Mouse (Mus musculus): ENCODE measurements around the gene Glb1l.

Glb1l gene

DNA sequence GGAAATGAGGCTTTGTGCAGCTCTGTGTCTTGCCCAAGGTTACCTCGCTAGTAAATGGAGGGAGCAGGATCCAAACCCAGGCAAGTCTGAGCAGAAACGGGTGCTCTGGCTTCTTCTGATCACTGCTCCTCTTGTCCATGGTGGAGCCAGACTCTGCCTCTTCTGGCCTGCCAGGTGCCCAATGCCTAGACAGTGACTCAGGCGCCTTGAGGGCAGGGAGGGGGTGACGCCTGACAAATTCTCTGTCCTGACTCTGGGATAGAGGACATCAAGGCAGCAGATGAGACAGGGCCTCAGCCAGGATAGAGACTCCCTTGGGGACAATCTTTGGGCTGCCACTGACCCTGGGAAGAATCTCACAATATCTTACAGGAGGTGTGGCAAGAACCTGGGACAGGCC is 20.6 kb upstream of the Glb1l start:
- DNase-seq (ENCODE audit: inconsistent ontology term) = peak; percentile 42

DNA sequence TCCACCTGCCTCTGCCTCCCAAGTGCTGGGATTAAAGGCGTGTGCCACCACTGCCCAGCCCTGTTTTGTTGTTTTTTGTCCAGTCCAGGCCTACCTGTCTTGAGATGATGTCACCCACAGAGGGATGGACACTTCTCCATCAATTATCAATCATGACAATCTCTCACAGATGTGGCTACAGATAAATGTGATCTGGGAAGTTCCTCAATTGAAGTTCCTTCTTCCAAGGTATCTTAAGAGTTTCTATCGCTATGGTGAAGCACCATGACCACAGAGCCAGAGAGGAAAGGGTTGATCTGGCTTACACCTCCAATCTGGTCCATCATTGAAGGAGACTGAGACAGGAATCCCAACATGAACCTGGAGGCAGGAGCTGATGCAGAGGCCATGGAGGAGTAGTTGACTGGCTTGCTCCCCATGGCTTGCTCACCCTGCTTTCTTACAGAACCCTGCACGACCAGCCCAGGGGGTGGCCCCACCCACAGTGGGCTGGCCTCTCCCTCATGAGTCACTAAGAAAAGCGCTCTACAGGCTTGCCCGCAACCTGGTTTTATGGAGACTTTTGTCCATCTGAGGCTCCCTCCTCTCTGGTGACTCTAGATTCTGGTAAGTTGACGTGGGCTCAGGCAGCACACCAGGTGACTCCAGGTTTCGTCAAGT is 19.9 kb upstream of the Glb1l start:
- DNase-seq (ENCODE audit: inconsistent ontology term) = no peak

DNA sequence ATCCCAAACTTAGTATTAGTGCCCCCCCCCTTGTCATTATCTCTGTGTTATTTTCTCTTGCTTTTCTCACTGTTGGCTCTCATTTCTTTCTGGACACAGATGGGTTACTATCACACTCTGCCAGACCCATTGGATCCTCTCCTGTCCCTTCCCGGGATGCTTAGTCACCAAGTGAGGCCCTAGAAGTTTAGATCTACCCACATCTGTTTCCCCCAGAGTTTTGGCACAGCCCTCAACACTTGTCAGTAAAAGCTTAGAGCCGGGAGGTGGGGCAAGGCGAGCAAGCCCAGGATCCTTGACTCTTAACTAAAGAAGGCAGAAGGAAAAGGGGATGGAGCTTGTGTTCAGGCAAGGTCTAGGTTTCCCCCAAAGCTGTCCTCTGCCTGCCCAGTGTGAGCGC is 18.5 kb upstream of the Glb1l start:
- DNase-seq (ENCODE audit: inconsistent ontology term) = no peak

DNA sequence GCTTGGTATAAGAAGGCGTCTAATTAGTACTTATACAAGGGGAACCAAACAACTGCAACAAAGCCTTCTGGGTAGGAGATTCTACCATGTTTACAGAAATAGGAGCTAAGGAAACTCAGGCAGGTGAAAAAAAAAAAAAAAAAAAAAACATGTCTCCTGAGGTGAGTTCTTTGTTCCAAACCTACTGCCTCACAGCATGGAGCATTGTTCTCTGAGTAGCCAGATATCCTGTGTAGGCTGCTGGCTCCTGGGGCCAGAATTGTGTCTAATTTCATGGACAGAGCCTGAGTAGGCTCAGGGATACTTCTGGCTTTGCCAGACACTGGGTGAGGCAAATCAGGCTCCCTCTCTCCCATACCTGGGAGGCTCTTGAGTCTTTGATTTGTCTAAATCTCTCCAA is 17.0 kb upstream of the Glb1l start:
- DNase-seq (ENCODE audit: inconsistent ontology term) = no peak

DNA sequence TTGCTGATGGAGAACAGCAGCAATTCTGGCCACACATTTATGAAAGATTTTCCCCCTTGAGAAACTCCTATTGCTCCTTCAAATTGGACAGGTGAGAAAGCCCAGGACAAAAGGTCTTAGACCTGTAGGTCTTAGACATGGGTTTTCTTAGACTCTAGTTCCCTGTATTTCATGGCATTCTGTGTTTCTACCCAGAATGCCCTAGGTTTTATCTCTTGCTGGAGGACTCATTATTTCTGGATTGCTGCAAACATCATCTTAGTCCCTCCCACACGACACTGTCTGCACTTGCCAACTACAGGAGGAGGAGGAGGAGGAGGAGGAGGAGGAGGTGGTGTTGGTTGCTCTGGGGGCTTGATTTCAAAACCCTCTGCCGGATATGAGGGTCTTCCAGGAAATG is 15.5 kb upstream of the Glb1l start:
- no peak for DNase-seq (ENCODE audit: inconsistent ontology term)

DNA sequence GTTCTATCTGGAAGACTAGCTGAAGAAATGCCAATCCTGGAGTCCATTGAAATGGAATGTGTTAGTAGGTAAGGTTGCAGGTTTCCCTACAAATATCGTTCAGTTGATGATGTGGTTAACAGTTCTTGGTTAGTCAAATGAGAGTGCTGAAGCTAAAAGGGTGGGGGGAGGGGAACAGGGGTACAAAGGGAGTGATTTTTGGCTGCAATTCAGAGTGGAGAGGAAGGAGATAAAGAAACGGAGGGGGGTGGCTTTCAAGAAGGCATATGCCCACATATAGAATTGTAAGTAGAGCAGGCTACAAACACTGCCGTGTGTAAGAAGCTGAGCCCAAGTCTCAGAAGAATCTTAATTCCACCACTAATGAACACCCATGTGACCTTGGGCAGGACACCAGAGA is 14.9 kb upstream of the Glb1l start:
- no peak for DNase-seq (ENCODE audit: inconsistent ontology term)

DNA sequence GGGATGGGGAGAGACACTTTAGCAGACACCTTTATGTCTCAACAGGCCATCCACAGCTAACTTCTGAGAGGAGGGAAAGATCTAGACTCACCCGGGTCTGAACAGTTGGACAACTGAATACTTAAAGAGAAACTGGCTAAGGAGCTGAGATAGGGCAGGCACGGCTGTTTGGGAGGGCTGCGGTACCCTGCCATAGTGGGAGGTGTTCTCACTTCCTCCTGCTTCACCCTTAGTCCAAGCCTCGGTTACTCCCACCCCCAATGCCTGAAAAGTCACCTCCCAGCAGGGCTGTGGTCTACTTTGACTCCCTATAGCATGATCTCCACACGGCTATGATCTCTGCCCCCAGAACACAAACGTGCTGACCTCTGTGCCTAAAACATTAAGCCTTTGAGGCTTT is 12.9 kb upstream of the Glb1l start:
- no peak for DNase-seq (ENCODE audit: inconsistent ontology term)

DNA sequence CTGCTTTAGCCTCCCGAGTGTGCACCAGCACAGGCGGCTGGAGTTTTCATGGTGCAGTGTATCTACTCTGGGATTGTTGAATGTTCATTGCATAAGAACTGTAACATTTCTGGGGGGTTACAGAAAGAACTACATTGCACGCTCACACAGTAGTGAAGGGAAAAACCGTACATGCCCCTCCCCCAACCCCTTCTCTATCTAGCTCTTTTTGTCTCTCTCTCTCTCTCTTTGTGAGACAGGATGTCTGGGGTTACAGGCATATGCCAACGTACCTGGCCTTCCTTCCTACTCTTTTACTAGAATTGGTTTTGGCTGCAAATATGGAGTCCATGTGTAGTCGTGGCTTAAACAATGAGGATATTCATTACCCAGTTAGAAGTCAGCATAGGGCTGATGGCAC is 12.3 kb upstream of the Glb1l start:
- DNase-seq (ENCODE audit: inconsistent ontology term) = no peak

DNA sequence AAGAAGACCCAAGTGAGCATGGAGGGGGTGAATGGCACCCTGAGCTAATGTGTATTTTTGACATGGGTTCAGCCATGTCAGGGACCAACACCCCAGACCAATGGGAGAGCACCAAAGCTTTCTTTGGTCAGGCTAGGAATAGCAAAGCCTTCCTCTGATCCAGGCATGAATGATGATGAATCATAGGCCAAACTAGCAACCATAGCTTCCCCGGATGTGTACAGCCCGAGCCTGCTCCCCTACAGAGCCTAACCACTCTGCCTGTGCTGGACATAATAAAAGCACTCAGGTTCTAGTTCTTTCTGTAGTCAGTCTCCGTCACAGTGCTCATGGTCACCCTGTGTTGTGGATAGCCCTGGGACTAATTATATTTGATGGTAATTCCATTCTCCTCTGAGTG is 10.9 kb upstream of the Glb1l start:
- no peak for DNase-seq (ENCODE audit: inconsistent ontology term)

DNA sequence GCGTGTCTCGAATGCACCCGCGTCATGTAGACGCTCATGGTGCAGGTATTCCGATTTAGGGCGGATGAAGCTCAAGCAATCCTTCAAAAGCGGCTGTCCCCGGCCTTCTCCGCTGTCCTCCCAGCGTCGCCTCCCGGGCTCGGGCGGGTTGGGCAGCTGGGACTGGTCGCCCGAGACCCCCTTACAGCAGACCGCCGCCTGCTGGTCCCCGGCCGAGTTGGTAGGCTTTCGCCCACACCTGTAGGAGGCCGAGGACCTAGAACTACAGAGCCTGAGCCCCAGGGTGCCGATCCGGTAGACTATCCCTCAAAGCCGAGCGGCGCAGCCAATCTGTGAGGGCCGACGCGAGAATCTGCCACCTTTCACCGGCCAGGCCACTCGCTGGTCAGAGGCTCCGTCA is 8.9 kb upstream of the Glb1l start, which contains the start of gene Tuba4a:
TSS of gene Tuba4a (minus strand) at position 335 of the 400 bp plus-strand sequence.
- no peak for DNase-seq (ENCODE audit: inconsistent ontology term)

DNA sequence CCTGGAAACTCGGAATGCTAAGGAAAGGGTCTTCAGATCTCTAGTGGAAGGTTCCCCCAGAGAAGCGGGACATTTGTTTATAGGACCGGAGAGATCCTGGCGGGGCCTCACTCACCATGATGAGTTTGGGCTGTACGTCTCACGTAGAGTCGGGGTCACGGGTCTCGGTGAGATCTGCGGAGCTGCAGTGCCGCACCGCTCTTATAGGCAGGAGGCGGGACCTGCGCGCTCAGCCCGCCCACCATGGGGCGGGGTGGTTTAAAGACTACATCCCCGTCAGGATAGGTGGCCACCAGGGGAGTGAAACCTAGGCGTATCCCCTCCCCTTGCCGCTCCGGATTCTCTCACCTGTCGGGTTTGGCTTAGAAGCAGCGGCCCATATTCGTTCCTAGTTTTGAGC is 8.5 kb upstream of the Glb1l start:
- DNase-seq (ENCODE audit: inconsistent ontology term) = peak; percentile 80

DNA sequence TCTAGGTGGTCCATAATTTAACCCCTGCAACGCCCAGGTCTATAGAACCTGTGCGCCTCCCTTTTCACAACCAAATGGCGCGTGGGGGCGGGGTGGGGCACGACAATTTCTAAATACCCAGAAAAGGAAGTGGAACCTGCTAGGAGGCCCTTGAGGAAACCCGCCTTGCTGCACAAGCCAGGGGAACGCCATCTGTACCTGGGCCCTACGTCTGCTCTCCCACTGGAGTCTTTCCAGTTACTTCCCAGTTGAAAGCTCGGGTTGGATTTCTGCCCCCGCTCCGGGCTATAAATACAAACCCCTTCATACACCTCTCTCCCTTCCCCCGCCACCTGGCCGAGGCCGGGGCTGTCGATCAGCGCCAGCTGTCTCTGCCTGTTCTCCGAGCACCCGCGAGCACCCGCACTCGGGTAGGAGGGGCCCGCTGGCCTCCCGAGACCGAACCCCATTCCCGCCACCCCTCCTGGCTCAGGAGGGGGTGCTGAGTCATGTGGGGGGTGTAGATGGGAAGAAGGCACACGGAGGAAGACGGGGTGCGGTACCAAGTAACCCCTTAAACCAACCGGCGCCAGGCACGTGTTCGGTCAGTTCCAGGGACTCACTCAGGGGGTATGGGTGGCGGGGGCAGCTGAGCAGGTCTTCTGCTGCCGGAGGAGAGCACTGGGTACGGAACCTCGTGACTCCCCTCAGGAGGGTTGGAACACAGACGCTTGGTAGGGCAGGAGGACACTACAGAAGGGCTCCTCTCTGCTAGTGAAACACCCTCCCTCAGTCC is 7.8 kb upstream of the Glb1l start:
- DNase-seq (ENCODE audit: inconsistent ontology term) = no peak

DNA sequence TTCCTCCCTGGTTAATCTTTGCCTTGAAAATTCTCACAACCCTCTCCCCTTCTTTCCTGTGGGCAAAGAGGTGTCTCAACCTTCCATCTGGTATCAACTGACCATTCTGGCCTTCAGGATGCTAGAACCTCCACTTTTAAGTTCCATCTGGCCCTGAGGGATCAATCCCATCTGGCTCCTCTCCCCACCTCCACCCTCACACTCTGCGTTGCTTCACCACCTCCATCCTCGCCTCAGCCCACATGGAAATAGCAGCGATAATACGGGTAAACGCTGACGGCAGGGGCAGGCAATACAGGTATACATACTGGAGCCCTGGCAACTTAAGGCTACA is 7.2 kb upstream of the Glb1l start:
- DNase-seq (ENCODE audit: inconsistent ontology term) = no peak

DNA sequence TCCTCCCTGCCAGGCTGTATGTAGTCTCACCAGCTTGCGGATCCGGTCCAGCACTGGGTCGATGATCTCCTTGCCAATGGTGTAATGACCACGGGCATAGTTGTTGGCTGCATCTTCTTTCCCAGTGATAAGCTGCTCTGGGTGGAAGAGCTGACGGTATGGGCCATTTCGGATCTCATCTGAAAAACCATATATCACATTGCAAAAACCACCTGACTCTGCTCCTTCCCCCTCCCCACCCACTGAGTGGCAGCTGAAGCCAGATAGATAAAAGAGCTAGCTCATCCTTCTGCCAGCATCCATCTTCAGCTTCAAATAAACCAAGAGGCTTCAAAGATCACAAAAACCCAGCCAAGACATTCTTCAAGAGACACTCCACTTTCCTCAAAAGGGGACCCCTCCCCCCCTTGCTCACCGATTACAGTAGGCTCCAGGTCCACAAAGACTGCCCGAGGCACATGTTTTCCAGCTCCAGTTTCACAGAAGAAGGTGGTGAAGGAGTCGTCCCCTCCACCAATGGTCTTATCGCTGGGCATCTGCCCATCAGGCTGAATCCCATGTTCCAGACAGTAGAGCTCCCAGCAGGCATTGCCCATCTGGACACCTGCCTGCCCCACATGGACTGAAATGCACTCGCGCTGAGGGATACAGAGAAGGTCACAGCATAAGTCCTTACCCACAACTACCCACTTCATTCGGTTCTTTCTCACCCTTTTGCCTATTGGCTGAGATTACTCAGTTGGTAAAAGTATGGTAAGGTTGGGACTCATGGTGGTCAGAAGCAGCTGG is 6.4 kb upstream of the Glb1l start:
- DNase-seq (ENCODE audit: inconsistent ontology term) = no peak

DNA sequence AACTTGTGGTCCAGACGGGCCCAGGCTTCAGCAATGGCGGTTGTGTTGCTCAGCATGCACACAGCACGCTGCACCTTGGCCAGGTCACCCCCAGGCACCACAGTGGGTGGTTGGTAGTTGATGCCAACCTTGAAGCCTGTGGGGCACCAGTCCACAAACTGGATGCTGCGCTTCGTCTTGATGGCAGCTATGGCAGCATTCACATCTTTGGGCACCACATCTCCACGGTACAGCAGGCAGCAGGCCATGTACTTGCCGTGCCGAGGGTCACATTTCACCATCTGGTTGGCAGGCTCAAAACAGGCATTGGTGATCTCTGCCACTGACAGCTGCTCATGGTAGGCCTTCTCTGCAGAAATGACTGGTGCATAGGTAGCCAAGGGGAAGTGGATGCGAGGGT is 5.2 kb upstream of the Glb1l start:
- no peak for DNase-seq (ENCODE audit: inconsistent ontology term)

DNA sequence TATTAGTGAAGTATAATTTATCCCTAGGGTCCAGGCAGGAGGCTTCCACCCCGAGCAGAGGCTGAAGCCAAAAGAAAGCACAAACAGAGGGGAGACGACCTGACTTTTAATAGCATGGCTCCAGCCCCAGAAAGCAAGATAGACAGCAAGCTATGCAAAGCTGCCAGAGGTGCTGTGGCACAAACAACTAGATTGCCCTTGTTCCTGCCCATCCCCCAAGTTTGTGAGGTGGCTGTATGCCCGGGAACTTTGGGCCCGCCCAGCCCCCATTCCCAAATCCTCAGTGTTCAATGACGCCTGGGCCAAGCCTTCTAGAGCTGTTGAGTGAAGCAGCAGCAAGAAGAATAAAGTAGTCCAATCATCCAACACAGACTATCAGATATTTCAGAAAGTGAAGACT is 4.3 kb upstream of the Glb1l start:
- no peak for DNase-seq (ENCODE audit: inconsistent ontology term)

DNA sequence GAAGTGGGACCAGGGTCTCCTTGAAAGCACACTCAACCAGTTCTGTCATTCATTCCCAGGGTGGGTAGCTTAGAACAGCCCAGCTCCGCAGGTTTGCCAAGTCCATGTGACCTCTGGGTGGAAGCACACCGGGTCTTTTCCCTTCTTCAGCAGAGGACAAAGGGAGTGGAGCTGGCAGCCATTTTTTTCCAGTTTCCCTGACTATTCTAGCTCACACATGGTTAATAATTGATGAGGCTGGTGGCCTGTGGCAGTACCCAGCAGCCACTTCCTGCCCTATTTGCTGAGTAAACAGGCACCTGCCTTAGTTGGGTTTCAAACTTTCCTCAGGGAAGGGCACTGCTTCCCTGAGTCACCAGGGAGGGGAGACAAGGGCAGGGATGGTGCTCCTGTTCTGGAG is 3.8 kb upstream of the Glb1l start:
- DNase-seq (ENCODE audit: inconsistent ontology term) = no peak

DNA sequence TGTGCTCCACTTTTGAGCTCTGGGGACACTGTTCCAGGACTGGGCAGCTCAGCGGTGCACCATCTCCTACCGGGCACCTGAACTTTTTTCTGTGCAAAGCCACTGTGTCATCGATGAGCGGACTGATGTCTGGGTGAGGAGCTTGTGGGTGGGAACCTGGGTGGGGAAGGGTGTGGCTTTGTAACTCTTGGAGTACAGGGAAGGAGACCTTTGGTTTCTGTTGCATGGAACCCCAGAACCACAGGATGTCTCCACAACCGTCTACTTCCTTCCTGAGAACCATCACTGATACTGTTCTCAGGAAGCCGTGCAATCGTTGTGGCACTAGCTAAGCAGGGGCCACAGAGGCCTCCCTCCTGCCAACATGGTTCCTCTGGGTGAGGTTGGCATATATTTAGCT is 2.5 kb upstream of the Glb1l start:
- DNase-seq (ENCODE audit: inconsistent ontology term) = no peak

DNA sequence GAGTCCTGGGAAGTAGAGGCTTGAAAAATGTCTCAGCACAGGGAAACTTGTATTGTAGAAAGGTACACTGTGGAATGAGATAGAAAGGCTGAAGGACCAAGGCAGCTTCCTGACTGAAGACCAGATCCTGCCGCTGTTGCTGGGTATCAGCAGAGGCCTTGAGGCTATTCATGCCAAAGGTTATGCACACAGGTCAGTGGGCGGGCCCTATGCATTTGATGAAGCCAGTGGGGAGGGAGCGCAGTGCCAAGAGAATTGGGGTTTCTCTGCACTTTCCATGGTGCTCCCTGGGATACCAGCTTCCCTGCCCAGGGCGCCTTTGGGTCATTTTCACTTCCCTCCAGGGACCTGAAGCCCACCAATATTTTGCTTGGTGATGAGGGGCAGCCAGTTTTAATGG is 1.9 kb upstream of the Glb1l start:
- no peak for DNase-seq (ENCODE audit: inconsistent ontology term)

DNA sequence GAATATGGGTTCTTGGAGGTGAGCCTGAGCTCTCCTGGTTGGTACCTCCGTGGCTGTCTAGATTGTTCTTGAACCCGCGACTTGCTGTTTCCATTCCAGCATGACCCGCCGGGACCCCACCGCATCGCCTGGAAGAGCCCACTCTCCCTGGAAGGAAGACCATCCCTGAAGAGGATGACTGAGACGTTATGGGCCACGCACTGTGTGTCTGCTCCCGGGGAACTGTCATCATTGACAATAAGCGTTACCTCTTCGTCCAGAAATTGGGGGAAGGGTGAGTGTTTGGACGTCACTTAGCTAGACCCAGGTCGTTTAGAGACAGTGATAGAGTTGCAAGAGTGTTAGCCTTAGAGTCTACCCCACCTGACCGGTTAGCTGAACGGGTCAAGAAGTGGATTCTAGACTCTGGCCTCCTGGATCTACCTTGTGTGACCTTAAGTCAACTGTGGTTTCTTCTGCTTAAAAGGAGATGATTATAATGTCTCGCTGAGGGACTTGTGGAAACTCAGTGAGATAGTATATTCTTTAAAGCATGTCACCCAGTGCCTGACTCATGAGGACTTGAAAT is 612 bp upstream of the Glb1l start:
- DNase-seq (ENCODE audit: inconsistent ontology term) = no peak

DNA sequence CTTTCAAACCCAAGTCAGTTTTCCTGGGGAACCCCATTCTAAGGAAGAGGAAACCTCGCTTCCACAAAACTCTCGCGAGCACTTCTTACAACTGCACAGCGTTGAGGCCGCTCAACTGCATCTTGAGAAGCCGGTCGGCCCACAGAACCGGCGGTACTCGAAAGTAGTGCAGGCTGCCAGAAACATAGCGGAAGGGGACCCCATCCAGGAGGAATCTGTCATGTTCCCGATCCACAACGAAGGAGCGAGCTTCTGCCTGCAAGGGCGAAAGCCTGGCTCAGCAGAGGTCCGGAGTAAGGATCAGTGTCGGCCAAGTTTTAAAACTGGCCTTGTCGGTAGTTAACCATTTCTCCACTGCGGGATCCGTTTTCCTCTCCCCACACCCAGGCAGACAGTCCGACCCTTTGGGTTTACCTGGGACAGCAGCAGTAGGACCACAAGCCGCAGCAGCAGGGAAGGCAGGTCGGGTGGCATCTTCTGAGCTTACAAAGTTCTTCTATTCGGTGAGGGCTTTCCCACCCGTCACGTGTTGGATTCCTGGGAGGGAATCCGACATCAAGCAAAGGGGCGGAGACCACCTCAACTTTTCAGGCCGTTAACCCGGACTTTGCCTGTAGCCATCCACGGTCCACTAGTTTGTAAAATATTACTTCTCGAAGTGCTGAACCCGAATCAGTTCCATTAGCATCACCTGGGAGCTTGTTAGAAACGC is 1.5 kb downstream of the Glb1l start:
- peak; percentile 48 for DNase-seq (ENCODE audit: inconsistent ontology term)

DNA sequence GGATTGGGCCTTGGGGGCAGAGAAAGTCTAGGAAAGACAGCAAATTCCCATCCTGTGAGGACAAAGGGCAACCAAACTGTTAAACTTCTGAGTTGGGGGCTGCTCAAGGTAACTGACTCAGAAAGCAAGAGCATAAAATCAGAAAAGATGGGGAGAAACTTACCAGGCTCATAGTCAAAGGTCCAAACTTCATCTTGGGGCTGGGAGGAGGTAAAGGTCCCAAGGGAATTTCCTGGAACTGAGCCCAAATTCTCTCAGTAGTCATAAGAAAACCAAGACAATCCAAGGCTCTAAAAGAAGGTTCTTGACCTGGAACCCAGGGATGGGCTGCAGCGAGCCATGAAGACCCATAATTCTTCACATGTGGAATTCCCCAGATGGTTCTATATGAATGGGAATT is 9.4 kb downstream of the Glb1l start:
- DNase-seq (ENCODE audit: inconsistent ontology term) = no peak
